Mouse (Mus musculus) CH12.LX (cell line): Measurements from ENCODE around the gene Crls1. TPM values are rescaled to one million over a fixed set of nuclear protein-coding genes. Genes with fewer than 3 reads are reported as not detected.

Experiments
- DNase-seq: peaks from one replicate; pipeline ENCODE4 v3.0.0-alpha.2; 2013; ENCODE audit errors: extremely low read depth
- H3K27ac ChIP-seq: 2 replicates; pipeline ENCODE4 v1.5.1; 2012; ENCODE audit warnings: low read depth, mild to moderate bottlenecking, control low read depth, moderate library complexity; ENCODE audit not compliant: insufficient read depth
- H3K27me3 ChIP-seq: replicated peaks from 2 replicates; pipeline ENCODE3; 2012; ENCODE audit warnings: inconsistent platforms
- H3K36me3 ChIP-seq, 2 experiments: replicated peaks in 1 of 2; 2 replicates each; pipeline versions ENCODE3 to v1.6.1; 2012; ENCODE audit warnings: inconsistent platforms in 1 of 2, low read length in 1 of 2, mild to moderate bottlenecking in 1 of 2, mixed read lengths in 1 of 2, moderate library complexity in 1 of 2; ENCODE audit not compliant: control insufficient read depth in 1 of 2, insufficient read depth in 1 of 2
- H3K4me1 ChIP-seq, 2 experiments: 2 replicates each; pipeline ENCODE4 v1.6.1; 2012; ENCODE audit warnings: inconsistent platforms in 1 of 2, moderate library complexity in 1 of 2; ENCODE audit not compliant: insufficient read depth in 2 of 2, control insufficient read depth in 1 of 2
- H3K4me2 ChIP-seq: 2 replicates; pipeline ENCODE4 v1.6.1; 2012; ENCODE audit warnings: low read depth, mild to moderate bottlenecking, control low read depth; ENCODE audit not compliant: poor library complexity, insufficient read depth, severe bottlenecking
- H3K4me3 ChIP-seq, 3 experiments: fragments of 150-350 bp in 1 of 3; sonication (generic) in 1 of 3; replicated peaks in 1 of 3; 2 replicates each; pipeline versions ENCODE3 to v1.5.1; 2011 to 2012; ENCODE audit warnings: low read depth in 2 of 3, low read length in 2 of 3, mild to moderate bottlenecking in 2 of 3, moderate library complexity in 2 of 3, control low read depth in 1 of 3, improper control_type of control experiment in 1 of 3, inconsistent platforms in 1 of 3, mixed read lengths in 1 of 3; ENCODE audit not compliant: poor library complexity in 1 of 3
- H3K79me2 ChIP-seq: replicated peaks from 2 replicates; pipeline ENCODE4 v1.6.1; 2012; ENCODE audit warnings: mild to moderate bottlenecking, moderate library complexity; ENCODE audit not compliant: control insufficient read depth, poor library complexity, insufficient read depth, severe bottlenecking; ENCODE audit errors: extremely low read depth
- H3K9ac ChIP-seq: 2 replicates; pipeline ENCODE4 v1.6.1; 2012; ENCODE audit warnings: low read depth, mild to moderate bottlenecking, control low read depth, moderate library complexity; ENCODE audit not compliant: insufficient read depth
- H3K9me3 ChIP-seq: replicated peaks from 2 replicates; pipeline ENCODE3; 2012; ENCODE audit warnings: low read length, inconsistent platforms, mixed read lengths
- BHLHE40 ChIP-seq: IDR thresholded peaks from 2 replicates; pipeline ENCODE4 v1.6.1; 2011; ENCODE audit warnings: mild to moderate bottlenecking, low read depth, low read length, improper control_type of control experiment
- EP300 ChIP-seq: IDR thresholded peaks from 2 replicates; pipeline ENCODE4 v1.6.1; 2011; ENCODE audit warnings: low read length, improper control_type of control experiment
- IRF4 ChIP-seq: IDR thresholded peaks from 2 replicates; pipeline ENCODE4 v1.6.1; 2014; ENCODE audit warnings: low read depth, mild to moderate bottlenecking, inconsistent platforms, low read length, improper control_type of control experiment
- JUND ChIP-seq: conservative IDR thresholded peaks from 2 replicates; pipeline ENCODE4 v1.6.1; 2011; ENCODE audit warnings: low read depth, low read length, improper control_type of control experiment
- KAT2A ChIP-seq: IDR thresholded peaks from 2 replicates; pipeline ENCODE4 v1.6.1; 2012; ENCODE audit warnings: low read length, improper control_type of control experiment, inconsistent platforms; ENCODE audit not compliant: insufficient replicate concordance
- MAZ ChIP-seq: IDR thresholded peaks from 2 replicates; pipeline ENCODE4 v1.6.1; 2012; ENCODE audit warnings: low read depth, mild to moderate bottlenecking, inconsistent platforms, low read length, improper control_type of control experiment, moderate library complexity
- MEF2A ChIP-seq: IDR thresholded peaks from 2 replicates; pipeline ENCODE4 v1.6.1; 2014; ENCODE audit warnings: low read depth, mild to moderate bottlenecking, inconsistent platforms, low read length, improper control_type of control experiment, borderline replicate concordance
- MXI1 ChIP-seq: IDR thresholded peaks from 2 replicates; pipeline ENCODE4 v1.6.1; 2011; ENCODE audit warnings: mild to moderate bottlenecking, low read depth, low read length, improper control_type of control experiment
- MYC ChIP-seq: IDR thresholded peaks from 2 replicates; pipeline ENCODE4 v1.6.1; 2011; ENCODE audit warnings: low read depth, mild to moderate bottlenecking, improper control_type of control experiment, low read length
- NELFE ChIP-seq: IDR thresholded peaks from 2 replicates; pipeline ENCODE4 v1.6.1; 2011; ENCODE audit warnings: low read depth, low read length, improper control_type of control experiment
- NRF1 ChIP-seq: IDR thresholded peaks from 2 replicates; pipeline ENCODE4 v1.6.1; 2014; ENCODE audit warnings: low read depth, mild to moderate bottlenecking, inconsistent platforms, low read length, improper control_type of control experiment, moderate library complexity
- PAX5 ChIP-seq: IDR thresholded peaks from 2 replicates; pipeline ENCODE4 v1.6.1; 2012; ENCODE audit warnings: low read length, inconsistent platforms, mixed read lengths
- POLR2A ChIP-seq: IDR thresholded peaks from 2 replicates; pipeline ENCODE4 v1.6.1; 2011; ENCODE audit warnings: low read depth, mild to moderate bottlenecking, improper control_type of control experiment, low read length
- RAD21 ChIP-seq: IDR thresholded peaks from 2 replicates; pipeline ENCODE4 v1.6.1; 2011; ENCODE audit warnings: low read depth, mild to moderate bottlenecking, low read length, improper control_type of control experiment, moderate library complexity
- RCOR1 ChIP-seq: conservative IDR thresholded peaks from 2 replicates; pipeline ENCODE4 v1.6.1; 2012; ENCODE audit warnings: low read depth, mild to moderate bottlenecking, inconsistent platforms, low read length, improper control_type of control experiment
- SIN3A ChIP-seq: IDR thresholded peaks from 2 replicates; pipeline ENCODE4 v1.6.1; 2012; ENCODE audit warnings: low read length, improper control_type of control experiment, inconsistent platforms
- SMC3 ChIP-seq: IDR thresholded peaks from 2 replicates; pipeline ENCODE4 v1.6.1; 2011; ENCODE audit warnings: low read depth, low read length, improper control_type of control experiment
- TCF12 ChIP-seq: IDR thresholded peaks from 2 replicates; pipeline ENCODE4 v1.6.1; 2014; ENCODE audit warnings: low read depth, mild to moderate bottlenecking, inconsistent platforms, low read length, improper control_type of control experiment
- USF2 ChIP-seq: conservative IDR thresholded peaks from 2 replicates; pipeline ENCODE4 v1.6.1; 2011; ENCODE audit warnings: low read depth, low read length, improper control_type of control experiment
- ZC3H11A ChIP-seq: IDR thresholded peaks from 2 replicates; pipeline ENCODE4 v1.6.1; 2012; ENCODE audit warnings: low read depth, mild to moderate bottlenecking, inconsistent platforms, low read length, improper control_type of control experiment
- ZKSCAN1 ChIP-seq: IDR thresholded peaks from 2 replicates; pipeline ENCODE4 v1.6.1; 2012; ENCODE audit warnings: low read depth, inconsistent platforms, low read length, improper control_type of control experiment, borderline replicate concordance
- ZMIZ1 ChIP-seq: IDR thresholded peaks from 2 replicates; pipeline ENCODE4 v1.6.1; 2012; ENCODE audit warnings: low read depth, mild to moderate bottlenecking, inconsistent platforms, low read length, improper control_type of control experiment
- ZNF384 ChIP-seq: IDR thresholded peaks from 2 replicates; pipeline ENCODE4 v1.6.1; 2012; ENCODE audit warnings: low read depth, low read length, improper control_type of control experiment, inconsistent platforms
- dilution Hi-C: fragments of 300-500 bp; cut with MboI; formaldehyde crosslinking; loops from 2 replicates; pipeline ENCODE4 v1.14.3; 2020; ENCODE audit warnings: low sequenced_read_pairs; ENCODE audit not compliant: extremely low pct_unique_long_range_greater_than_20kb, extremely low pct_ligation_motif_present
- in situ Hi-C: fragments of 300-500 bp; cut with MboI; formaldehyde crosslinking; loops from 3 replicates; pipeline ENCODE4 v1.14.3; 2019; ENCODE audit warnings: low sequenced_read_pairs, low pct_ligation_motif_present, low pct_unique_long_range_greater_than_20kb, mixed read lengths
- polyA plus RNA-seq: library from polyadenylated mRNA; unstranded; fragments of >175 nt; gene quantifications from 2 replicates; pipeline ENCODE4 v1.2.1, GENCODE M21; 2012; ENCODE audit warnings: low read depth; ENCODE audit not compliant: insufficient read length
- total RNA-seq, 2 experiments: library from RNA; depleted of rRNA; stranded (reverse); fragments of 300-350 nt in 1 of 2; fragments of >200 nt in 1 of 2; gene quantifications; 2 replicates each; pipeline ENCODE4 v1.2.3; 2012 to 2014

The Crls1 gene
- total and polyA plus RNA-seq, 3 experiments = 31.8 to 105 (median 44.9) TPM

DNA sequence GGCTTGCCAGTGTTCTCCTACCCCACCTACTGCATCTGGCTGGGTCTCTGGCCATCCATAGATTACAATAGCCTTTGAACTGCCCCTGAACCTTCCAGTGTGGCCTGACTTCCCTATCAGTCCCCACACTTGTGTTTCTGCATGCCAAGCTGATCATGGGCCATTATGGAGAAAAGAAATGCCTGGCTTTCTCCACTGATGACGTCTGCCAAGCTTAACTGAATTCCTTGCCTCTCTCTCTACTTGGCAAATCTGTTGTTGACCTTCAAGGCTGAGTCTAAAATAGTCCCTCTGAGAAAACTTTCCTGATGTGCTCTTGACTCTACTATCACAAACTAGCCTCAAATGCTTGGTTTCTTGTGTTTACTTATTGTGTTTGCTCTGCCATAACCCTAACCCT lies 51.7 kb downstream of the Crls1 start:
- no peak for TF ChIP-seq PAX5
- TF ChIP-seq NRF1 = no peak
- TF ChIP-seq ZNF384 = no peak
- no peak for TF ChIP-seq MEF2A
- TF ChIP-seq MXI1 = no peak
- no peak for TF ChIP-seq USF2
- no peak for TF ChIP-seq MYC
- no peak for TF ChIP-seq NELFE
- no peak for TF ChIP-seq JUND
- TF ChIP-seq KAT2A = no peak
- no peak for TF ChIP-seq RAD21
- no peak for TF ChIP-seq SMC3
- no peak for TF ChIP-seq EP300
- Histone ChIP-seq H3K9ac (no peak overlapping the region), H3K4me3 (no peak overlapping the region), H3K36me3 (no peaks in the 10 kb centered on the region), H3K27ac (no peak overlapping the region), H3K9me3 (no peaks in the 10 kb centered on the region), H3K79me2 (no peaks in the 10 kb centered on the region), H3K27me3 (no peaks in the 10 kb centered on the region), H3K4me1 (peaks cover 0 to 8% of the 10 kb centered on the region in 2 experiments; a peak in 2 of 4 replicates), H3K4me2 (no peak overlapping the region)
- dilution Hi-C loops (no loop called here), in situ Hi-C loops (no loop called here)
- DNase-seq = no peak

GRCm38 (mm10) chr2:132900596-132900995 lies 54.1 kb downstream of the Crls1 start:
- H3K27ac ChIP-seq = no peak overlapping the region
- no peaks in the 10 kb centered on the region for H3K79me2 ChIP-seq
- in situ Hi-C loops = loop anchor here (5.0 to 25.0 kb wide), 3 partner anchors 53 to 588 kb away; partner anchors contain the start of gene Crls1
- no peak for DNase-seq
- H3K9me3 ChIP-seq = no peaks in the 10 kb centered on the region
- no peak overlapping the region for H3K9ac ChIP-seq
- no peaks in the 10 kb centered on the region for H3K36me3 ChIP-seq
- H3K4me1 ChIP-seq = peaks cover 0 to 8% of the 10 kb centered on the region in 2 experiments; a peak in 2 of 4 replicates
- no peaks in the 10 kb centered on the region for H3K27me3 ChIP-seq
- no peak overlapping the region for H3K4me3 ChIP-seq
- no peak for TF ChIP-seq ZC3H11A
- no peak for TF ChIP-seq USF2
- no peak for TF ChIP-seq BHLHE40
- no peak for TF ChIP-seq ZMIZ1
- TF ChIP-seq TCF12 = no peak
- no peak for TF ChIP-seq ZKSCAN1
- TF ChIP-seq IRF4 = no peak
- no peak for TF ChIP-seq RCOR1
- TF ChIP-seq SIN3A = no peak
- TF ChIP-seq SMC3 = no peak
- no peak for TF ChIP-seq MAZ
- no peak for TF ChIP-seq POLR2A
- TF ChIP-seq, all 38 proteins: peak for 0
- dilution Hi-C loops = no loop called here
- H3K4me2 ChIP-seq = no peak overlapping the region
